Mouse (Mus musculus): ENCODE measurements around the gene Kcnk10. TPM values are rescaled to one million over a fixed set of nuclear protein-coding genes. Genes with fewer than 3 reads are reported as not detected.
"Not testable (repeated sequence)": the region's sequence is repeated elsewhere in the genome, so short reads cannot be mapped to it uniquely, and the experiment has no call there.

The Kcnk10 gene
- total RNA-seq (2017), result not detected in 2 replicates

DNA sequence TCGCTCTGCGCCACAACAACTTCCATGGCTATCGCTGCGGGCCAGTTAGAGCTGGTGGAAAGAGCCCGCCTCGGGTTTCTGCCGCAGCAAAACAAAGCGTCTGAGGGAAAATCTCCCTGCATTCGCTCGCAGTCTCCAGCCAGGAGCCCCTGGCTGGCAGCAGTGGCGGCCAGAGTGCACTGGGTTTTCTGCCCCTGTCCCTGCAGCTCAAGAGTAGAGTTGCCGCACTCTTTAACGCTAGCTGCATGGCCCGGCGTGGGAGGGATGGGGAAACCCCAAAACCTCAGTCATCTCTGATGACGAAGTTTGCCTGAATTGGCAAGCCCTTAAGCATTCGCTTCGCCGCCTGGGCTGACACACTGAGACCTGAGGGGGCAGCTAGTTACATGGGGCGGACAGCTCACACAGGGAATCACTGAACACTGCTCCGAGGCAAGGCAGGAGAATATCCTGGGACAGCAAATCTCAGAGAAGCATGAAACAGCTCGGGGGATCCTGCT is at the start of gene Kcnk10:
Gene Kcnk10 (minus strand): TSS at position 450 of the 500 bp plus-strand sequence.
- ATAC-seq (replicated peaks; ENCODE audit: low read depth, poor library complexity, severe bottlenecking), result peak; percentile 37

DNA sequence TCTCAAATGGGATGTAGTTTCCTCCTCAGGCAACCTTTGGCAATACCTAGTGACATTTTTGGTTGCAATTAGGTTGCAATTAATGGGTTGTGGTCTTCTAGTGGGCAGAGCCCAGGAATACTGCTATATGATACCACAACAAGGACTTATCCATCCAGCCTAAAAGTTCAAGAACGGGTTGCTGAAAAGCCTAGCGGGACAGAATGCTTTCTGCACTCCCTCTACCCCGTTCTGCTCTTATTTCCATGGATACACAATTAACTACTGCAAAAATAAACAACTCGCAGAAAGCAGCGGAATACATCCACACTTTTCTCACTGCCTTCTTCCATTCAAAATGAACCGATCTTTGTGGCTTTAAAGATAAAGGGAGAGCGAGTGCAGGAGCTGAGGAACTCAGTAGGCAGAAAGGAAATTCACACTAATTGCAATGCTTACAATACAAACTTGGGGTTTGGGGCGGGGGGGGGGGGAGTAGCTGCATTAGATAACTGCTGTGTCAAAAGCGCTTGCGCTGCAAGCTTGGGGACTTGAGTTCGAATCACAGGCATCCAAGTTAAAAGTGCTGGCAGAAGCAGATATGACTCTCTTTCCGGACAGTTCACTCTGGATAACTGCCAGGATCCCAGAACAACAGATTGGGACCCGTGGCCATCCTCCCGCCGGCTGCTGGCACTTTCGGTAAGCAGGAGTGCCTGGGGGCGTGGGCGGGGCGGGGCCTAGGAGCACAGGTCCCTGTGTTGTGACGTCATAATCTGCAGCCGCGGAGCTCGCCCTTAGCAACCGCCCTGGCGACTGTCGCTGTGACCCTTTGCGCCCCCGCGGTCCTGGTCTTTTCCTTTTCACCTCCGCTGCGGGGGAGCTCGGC is 49.5 kb upstream of the Kcnk10 start, which contains the start of gene Spata7:
Gene Spata7 (plus strand): TSS at position 766 of the 868 bp plus-strand sequence.
- peak; percentile 98 for ATAC-seq (replicated peaks; ENCODE audit: low read depth, poor library complexity, severe bottlenecking)

GRCm38 (mm10) chr12:98623266-98623665 is 45.2 kb upstream of the Kcnk10 start:
- not testable (repeated sequence) for ATAC-seq (replicated peaks; ENCODE audit: low read depth, poor library complexity, severe bottlenecking)

- not testable (repeated sequence) for ATAC-seq (replicated peaks; ENCODE audit: low read depth, poor library complexity, severe bottlenecking)
These were observed 42.8 kb upstream of the Kcnk10 start for GRCm38 (mm10) chr12:98620922-98621321.

DNA sequence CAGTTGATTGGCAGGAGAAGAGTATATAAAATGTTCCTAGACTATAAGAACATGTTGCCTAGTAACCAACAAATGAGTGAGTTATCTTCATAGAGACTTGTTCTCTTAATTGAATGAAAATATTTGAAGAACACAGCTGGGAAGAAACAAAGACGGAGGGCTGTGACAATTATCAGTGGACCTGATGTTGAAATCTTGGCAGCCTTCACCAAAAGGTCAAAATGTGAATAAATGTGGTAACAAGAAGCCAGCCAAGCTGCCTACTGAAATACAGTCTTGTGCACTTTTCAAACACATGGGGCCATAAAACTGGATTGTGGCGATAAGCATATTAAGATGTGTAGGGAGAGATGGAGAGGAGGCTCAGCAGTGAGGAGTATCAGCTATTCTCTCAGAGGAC is 41.4 kb upstream of the Kcnk10 start:
- ATAC-seq (replicated peaks; ENCODE audit: low read depth, poor library complexity, severe bottlenecking), result no peak

DNA sequence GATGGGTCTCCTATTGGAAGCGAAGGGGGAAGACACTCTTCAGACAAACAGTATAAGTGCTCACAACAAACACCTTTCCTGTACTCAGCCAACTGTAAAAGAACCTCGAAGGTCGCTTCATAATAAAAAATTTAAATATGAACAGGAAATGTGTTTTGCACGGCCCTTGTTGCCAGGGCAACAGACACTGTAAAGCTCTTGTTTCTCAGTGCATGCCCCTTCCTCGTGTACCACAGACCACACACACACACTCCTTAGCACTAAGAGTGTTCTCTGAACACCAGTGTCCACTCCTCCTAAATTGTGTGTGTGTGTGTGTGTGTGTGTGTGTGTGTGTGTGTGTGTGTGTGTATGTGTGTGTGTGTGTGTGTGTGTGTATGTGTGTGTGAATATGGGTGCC is 37.6 kb upstream of the Kcnk10 start:
- peak; percentile 58; the same call in 1 of the 2 replicates for ATAC-seq (replicated peaks; ENCODE audit: low read depth, poor library complexity, severe bottlenecking)

DNA sequence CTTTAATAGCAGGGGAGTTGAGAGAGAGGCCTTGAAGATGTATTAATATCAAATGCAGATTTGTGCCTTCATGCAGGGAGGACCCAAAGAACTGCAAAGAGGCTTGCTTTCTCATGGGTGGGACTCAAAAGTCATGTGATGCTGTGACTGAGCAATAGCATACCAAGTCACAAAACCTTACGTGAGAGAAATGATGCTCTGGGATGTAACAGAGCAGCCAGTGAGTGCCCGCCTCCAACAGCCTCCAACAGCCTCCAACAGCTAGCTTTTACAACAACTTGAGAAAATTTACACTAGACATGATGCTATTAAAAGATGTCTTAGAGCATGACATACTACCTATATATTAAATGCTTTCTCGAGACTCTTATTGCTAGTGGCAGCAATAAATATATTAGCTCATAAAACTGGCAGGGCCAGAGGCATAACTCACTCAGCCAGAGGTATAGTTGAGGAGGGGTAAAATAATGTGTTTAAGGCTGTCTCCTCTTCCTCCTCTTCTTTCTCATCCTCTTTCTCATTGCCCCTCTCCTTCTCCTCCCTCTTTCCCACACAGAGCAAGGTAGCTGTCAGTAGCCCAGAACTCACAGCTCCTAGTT is 36.9 kb upstream of the Kcnk10 start:
- ATAC-seq (replicated peaks; ENCODE audit: low read depth, poor library complexity, severe bottlenecking), result no peak

DNA sequence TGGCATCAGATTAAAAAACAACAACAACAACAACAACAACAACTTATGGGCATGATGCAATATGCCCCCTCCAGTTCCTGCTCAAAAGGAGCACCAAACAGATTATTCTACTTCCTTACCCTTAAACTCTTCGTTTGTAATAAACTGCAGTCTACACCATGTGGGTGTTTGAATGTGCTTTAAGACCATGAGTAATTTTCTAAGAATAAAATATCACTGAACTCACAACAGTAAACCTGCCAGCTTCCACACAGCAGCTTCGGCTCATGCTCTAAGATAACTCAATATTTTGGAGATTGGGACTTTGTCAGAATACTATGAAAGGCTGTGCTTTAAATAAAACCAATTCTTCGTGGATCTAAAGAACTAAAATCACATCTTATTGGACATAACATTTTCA is 32.2 kb upstream of the Kcnk10 start:
- no peak for ATAC-seq (replicated peaks; ENCODE audit: low read depth, poor library complexity, severe bottlenecking)

DNA sequence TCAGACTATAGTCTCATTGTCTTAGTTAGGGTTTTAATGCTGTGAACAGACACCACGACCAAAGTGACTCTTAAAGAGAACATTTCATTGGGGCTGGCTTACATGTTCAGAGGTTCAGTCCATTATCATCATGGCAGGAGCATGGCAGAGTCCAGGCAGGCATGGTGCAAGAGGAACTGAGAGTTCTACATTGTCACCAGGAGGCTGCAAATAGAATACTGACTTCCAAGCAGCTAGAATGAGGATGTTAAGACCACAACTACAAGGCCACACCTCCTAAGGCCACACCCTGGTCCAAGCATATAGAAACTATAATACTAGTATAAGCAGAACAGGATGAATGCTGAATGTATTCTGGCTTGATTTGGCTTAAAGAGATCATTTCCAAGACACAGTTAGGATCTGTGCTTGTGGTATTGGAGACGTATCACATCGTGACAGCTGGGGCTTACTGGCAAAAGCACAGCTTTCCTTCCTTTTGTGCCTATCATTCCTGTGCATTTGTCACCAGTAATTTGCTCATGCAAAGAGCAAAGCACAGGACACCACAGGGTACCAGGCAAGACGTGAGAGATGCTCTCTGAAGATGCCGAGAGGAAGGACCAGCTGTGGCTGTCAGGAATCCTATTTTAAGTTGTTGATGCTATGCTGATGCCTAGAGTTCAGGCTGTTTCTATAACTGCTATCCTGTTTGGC is 28.6 kb upstream of the Kcnk10 start:
- peak; percentile 97 for ATAC-seq (replicated peaks; ENCODE audit: low read depth, poor library complexity, severe bottlenecking)

- ATAC-seq (replicated peaks; ENCODE audit: low read depth, poor library complexity, severe bottlenecking), result no peak
These were observed 27.2 kb upstream of the Kcnk10 start for GRCm38 (mm10) chr12:98605264-98605663.

- ATAC-seq (replicated peaks; ENCODE audit: low read depth, poor library complexity, severe bottlenecking), result peak; percentile 27; the same call in 1 of the 2 replicates
These were observed 24.0 kb upstream of the Kcnk10 start for GRCm38 (mm10) chr12:98602114-98602513.

DNA sequence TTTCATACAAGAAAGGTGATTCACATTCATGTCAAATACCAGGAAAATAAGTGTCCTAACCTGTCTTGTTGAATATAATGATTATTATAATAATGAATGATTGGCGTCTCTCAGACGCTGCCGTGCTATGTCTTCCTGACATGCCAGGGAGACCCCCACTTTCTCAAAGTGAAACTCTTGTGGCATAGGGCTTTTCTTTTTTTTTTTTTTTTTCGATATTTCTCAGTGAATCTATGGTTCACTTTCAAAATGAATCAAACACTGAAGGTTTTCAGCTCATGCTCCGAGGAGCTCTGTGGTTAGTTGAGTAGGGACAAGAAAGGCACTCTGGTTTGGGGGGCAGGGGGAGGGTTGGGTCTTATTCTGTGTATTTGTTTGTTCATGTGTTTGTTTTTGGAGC is 22.8 kb upstream of the Kcnk10 start:
- no peak for ATAC-seq (replicated peaks; ENCODE audit: low read depth, poor library complexity, severe bottlenecking)

DNA sequence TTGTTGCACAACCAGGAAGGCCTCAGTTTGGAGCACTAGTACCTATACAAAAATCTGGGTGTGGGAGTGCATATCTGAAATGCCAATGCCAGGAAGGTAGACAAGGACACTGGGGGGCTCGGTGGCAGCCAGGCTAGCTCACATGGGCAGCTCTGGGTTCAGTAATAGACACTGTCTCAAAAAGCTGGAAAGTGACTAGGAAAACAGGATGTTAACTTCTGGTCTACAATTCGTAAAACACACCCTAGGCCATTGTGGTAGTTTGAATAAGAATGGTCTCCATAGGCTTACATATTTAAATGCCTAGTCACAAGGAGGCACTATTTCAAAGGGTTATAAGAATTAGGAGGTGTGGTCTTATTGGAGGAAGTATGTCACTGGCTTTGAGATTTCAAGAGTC is 12.9 kb upstream of the Kcnk10 start:
- ATAC-seq (replicated peaks; ENCODE audit: low read depth, poor library complexity, severe bottlenecking), result no peak

- peak; percentile 39; the same call in 1 of the 2 replicates for ATAC-seq (replicated peaks; ENCODE audit: low read depth, poor library complexity, severe bottlenecking)
These were observed 10.5 kb upstream of the Kcnk10 start for GRCm38 (mm10) chr12:98588573-98588972.

DNA sequence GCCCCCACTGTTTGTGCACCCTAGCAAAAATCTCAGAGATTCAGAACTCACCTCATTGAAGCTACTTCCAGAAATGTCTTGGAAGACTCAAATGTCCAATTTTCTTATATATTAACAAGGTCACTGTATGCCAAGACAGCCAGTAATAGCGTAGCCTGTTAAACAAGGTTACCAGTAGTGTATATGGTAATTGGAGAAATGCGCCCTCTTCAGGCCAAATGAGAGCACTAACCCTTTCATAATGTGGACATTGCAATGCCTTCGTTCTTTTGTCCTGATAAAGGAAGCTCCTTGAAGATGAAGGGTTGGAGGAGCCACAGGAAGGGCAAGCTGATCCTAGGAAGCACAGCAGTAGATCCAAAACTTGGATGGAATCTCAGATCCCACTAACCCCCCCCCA is 7.2 kb upstream of the Kcnk10 start:
- ATAC-seq (replicated peaks; ENCODE audit: low read depth, poor library complexity, severe bottlenecking), result peak; percentile 52; the same call in 1 of the 2 replicates

- no peak for ATAC-seq (replicated peaks; ENCODE audit: low read depth, poor library complexity, severe bottlenecking)
These were observed 2.1 kb downstream of the Kcnk10 start for GRCm38 (mm10) chr12:98575942-98576550.

DNA sequence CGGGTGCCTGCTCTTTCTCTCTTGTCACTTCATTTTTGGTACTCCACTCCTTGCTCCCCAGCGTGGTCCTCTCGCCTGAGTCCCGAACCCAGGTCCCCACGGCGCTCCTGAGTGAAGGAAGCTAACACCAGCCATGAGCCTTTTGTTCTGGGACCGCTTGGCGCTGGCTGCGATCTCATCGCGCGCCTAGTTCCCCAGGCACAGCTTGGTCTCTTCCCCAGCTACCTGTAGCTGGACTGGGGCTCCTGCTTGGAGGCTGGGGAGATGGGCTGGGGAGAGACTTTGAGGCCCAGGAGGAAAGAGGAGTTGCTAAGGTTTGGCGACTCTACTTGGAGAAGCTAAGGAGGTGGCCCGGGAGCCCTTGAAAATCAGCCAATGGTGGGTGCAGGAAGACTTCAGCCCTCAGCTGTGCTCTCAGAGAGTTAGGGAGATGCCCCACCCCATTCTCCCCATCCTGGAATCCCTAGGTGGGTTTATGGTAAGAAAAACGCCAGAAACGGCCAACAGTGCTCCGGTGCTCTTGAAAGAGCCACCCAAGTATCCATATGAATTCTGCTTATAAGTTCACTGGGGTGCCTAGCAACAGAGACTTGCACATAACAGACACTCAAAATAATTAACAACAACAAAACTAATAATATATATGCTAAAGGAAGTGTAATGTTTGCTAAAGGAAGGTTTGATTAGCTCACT is 2.8 kb downstream of the Kcnk10 start:
- ATAC-seq (replicated peaks; ENCODE audit: low read depth, poor library complexity, severe bottlenecking), result no peak

GRCm38 (mm10) chr12:98574353-98575194 is 3.5 kb downstream of the Kcnk10 start:
- peak; percentile 50 for ATAC-seq (replicated peaks; ENCODE audit: low read depth, poor library complexity, severe bottlenecking)
